Mouse (Mus musculus): ENCODE results near the gene Trp53i11.

The Trp53i11 gene

DNA sequence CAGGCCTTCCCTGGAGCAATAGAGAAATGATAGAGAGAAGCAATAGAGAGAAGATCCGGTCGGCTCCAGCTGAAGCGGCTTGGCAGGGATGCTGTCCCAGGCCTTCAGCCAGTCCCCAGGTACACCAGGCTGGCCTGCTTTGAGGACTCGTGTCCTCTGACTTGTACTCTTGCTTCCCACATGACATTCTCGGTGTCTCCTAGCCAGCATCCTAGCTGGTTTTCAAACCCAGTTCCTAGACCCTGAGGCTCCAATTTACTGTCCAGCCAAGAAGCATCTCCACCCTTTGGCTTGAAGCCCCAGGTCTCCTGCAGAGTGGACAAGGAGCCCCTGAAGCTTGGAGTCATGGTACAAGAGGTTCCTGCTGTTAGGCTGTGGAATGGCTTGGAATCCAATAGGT lies 54.8 kb downstream of the Trp53i11 start:
- no peak for DNase-seq (ENCODE audit: low spot score)

DNA sequence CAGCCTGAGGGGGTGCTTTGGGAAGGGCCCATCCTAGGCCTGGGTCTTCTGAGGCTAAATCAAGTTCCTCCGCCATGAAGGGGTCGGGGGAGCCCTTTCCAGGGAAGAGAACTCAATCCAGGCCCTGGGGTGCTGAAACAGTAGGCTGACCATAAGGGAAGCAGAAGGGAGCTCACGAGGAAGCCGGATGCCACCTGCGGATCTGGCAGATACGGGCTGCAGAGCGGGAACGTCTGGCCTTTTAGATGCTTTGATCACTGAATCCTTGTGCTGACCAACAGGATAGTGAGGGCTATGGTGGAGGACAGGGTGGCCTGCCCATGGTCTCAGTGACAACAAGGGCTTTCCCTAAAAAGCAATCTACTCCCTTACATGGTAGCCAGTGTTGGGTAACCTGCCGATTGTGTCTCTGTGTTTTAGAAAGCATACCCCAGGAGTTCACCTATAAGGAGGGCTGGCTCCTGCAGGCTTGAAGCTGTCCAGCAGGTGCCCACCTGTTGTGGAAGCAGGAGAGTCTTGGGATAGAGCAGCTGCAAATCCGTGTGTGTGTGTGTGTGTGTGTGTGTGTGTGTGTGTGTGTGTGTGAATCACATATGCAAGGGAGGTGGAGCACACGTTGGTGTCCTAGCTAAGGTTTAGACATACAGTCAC lies 56.2 kb downstream of the Trp53i11 start:
- no peak for DNase-seq (ENCODE audit: low spot score)

DNA sequence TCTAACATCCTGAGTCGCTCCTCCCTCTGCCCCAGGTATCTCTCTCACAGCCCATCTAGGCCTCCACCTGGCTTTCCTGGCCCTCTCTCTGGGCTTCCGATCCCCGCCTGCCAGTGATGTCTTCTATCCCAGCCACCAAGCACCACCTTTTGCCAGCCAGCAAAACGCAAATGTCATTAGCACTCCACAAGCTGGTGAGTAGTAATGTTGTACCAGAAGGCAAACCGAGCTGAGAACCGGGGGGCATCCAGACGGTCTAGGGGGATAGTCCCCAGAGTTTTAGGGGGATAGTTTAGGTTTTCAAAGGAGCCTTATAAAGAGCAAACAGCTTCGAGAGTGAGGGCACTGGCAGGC lies 56.7 kb downstream of the Trp53i11 start:
- no peak for DNase-seq (ENCODE audit: low spot score)

DNA sequence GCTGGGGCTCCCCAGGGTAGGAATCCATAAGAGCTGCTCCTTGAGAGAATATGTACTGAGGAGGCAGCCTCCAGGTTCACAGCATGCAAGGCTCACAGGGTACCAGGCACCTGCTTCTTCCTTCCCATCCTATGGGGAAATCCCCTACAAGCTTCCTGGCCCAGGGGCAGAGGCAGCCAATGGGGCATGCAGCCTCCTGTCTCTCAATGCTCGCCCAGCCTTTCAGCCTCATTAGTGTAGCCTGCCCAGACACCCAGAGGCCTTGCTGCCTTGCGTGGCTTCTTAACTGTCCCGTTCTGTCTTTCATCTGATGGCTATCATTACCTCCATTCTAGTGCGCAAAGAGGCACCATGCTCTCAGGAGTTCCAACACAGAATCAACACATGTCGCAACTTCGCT lies 61.7 kb downstream of the Trp53i11 start:
- DNase-seq (ENCODE audit: low spot score), result no peak

DNA sequence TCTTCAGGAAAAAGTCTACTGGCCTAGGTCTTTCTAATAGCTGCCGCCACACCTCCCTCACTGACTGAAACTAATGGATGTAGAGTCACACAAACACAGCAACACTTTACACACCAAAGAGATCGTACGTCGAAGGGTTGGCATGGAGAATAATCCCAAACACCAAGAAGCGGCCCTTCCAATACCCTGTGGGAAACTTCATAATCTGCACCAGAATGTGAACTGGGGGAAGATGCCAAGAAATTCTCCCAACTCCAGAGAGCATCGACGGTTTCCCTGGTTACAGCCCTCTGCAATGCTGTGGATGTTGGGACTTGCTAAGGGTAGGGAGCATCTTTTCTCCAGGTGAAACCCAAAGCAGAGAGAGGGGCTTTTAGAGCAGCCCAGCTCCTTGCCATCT lies 63.3 kb downstream of the Trp53i11 start:
- no peak for DNase-seq (ENCODE audit: low spot score)
